Mouse (Mus musculus) hindbrain, embryonic 15.5 days (tissue): ENCODE data around the gene Rasgrp3. TPM values are rescaled to one million over a fixed set of nuclear protein-coding genes. Genes with fewer than 3 reads are reported as not detected.

Source experiments
- ATAC-seq: fragments of 200-750 bp; cut with Nextera tagmentation; 2 replicates; pipeline ENCODE4 v1.8.0; 2017; ENCODE audit warnings: low read depth, moderate number of reproducible peaks, moderate TSS enrichment; ENCODE audit not compliant: low FRiP score
- H3K27ac ChIP-seq: fragments of 300-500 bp; sonication (generic); replicated peaks from 2 replicates; pipeline ENCODE4 v1.5.1; 2015; ENCODE audit warnings: mild to moderate bottlenecking, inconsistent platforms
- H3K27me3 ChIP-seq: fragments of 300-500 bp; sonication (generic); 2 replicates; pipeline ENCODE4 v1.6.1; 2015; ENCODE audit warnings: control low read depth, inconsistent platforms
- H3K36me3 ChIP-seq: fragments of 300-500 bp; sonication (generic); 2 replicates; pipeline ENCODE4 v1.6.1; 2015; ENCODE audit warnings: control low read depth, inconsistent platforms
- H3K4me1 ChIP-seq: fragments of 300-500 bp; sonication (generic); replicated peaks from 2 replicates; pipeline ENCODE4 v1.6.1; 2015; ENCODE audit warnings: control low read depth, inconsistent platforms
- H3K4me2 ChIP-seq: fragments of 300-500 bp; sonication (generic); 2 replicates; pipeline ENCODE4 v1.6.1; 2015; ENCODE audit warnings: moderate library complexity, mild to moderate bottlenecking, inconsistent platforms
- H3K4me3 ChIP-seq: fragments of 300-500 bp; sonication (generic); 2 replicates; pipeline ENCODE4 v1.5.1; 2015; ENCODE audit warnings: mild to moderate bottlenecking, inconsistent platforms
- H3K9ac ChIP-seq: fragments of 300-500 bp; sonication (generic); 2 replicates; pipeline ENCODE4 v1.6.1; 2015; ENCODE audit warnings: inconsistent platforms
- H3K9me3 ChIP-seq: fragments of 300-500 bp; sonication (generic); 2 replicates; pipeline ENCODE4 v1.6.1; 2016; ENCODE audit warnings: control low read depth, inconsistent platforms
- WGBS: fragments of 180-500 bp; shearing (Covaris S2); methylation state at CpG from one replicate; pipeline ENCODE4 v1.1.7; 2015; 5-methylcytosine and 5-hydroxymethylcytosine counted together
- polyA plus RNA-seq: library from polyadenylated mRNA; unstranded; fragments of >200 nt; fragmentation: Nextera tagmentation; extraction: Ambion mirVana; gene quantifications from 2 replicates; pipeline ENCODE4 v1.2.1, GENCODE M21; 2015

The Rasgrp3 gene
- polyA plus RNA-seq, 1 experiment from 2014 or later: 5.2 TPM

- H3K4me2 ChIP-seq: no peak overlapping the region
- H3K4me3 ChIP-seq: no peak overlapping the region
- H3K9me3 ChIP-seq: no peaks in the 10 kb centered on the region
- H3K4me1 ChIP-seq: no peaks in the 10 kb centered on the region
- no peaks in the 10 kb centered on the region for H3K27me3 ChIP-seq
- H3K27ac ChIP-seq: no peak overlapping the region
- ATAC-seq: no peak
- no peak overlapping the region for H3K9ac ChIP-seq
- H3K36me3 ChIP-seq: no peaks in the 10 kb centered on the region
- 77% methylated on average over 10 of the region's 10 CpGs for WGBS
Observed at GRCm38 (mm10) chr17:75506708-75507641, 71.3 kb downstream of the Rasgrp3 start.

- Histone ChIP-seq H3K27me3 (no peaks in the 10 kb centered on the region), H3K9me3 (no peaks in the 10 kb centered on the region), H3K4me2 (no peak overlapping the region), H3K36me3 (no peaks in the 10 kb centered on the region), H3K27ac (no peak overlapping the region), H3K4me1 (no peaks in the 10 kb centered on the region), H3K9ac (no peak overlapping the region), H3K4me3 (no peak overlapping the region)
- 86% methylated on average over 5 of the region's 5 CpGs for WGBS
- no peak for ATAC-seq
Observed at GRCm38 (mm10) chr17:75509257-75509656, 73.6 kb downstream of the Rasgrp3 start.

GRCm38 (mm10) chr17:75516591-75516990 is 80.9 kb downstream of the Rasgrp3 start:
- Histone ChIP-seq H3K4me2 (no peak overlapping the region), H3K4me3 (no peak overlapping the region), H3K27ac (no peak overlapping the region), H3K9me3 (no peaks in the 10 kb centered on the region), H3K36me3 (no peaks in the 10 kb centered on the region), H3K27me3 (no peaks in the 10 kb centered on the region), H3K9ac (no peak overlapping the region), H3K4me1 (no peaks in the 10 kb centered on the region)
- WGBS: 66% methylated on average over 4 of the region's 4 CpGs
- no peak for ATAC-seq

- Histone ChIP-seq H3K9me3 (no peaks in the 10 kb centered on the region), H3K36me3 (no peaks in the 10 kb centered on the region), H3K9ac (no peak overlapping the region), H3K4me2 (no peak overlapping the region), H3K27ac (no peak overlapping the region), H3K4me3 (no peak overlapping the region), H3K4me1 (0 out of 2 replicates have a peak, but pooled peaks cover 3% of the 10 kb centered on the region), H3K27me3 (no peaks in the 10 kb centered on the region)
- 71% methylated on average over 8 of the region's 8 CpGs for WGBS
- no peak for ATAC-seq
Observed at GRCm38 (mm10) chr17:75518181-75518901, 82.6 kb downstream of the Rasgrp3 start.

GRCm38 (mm10) chr17:75519239-75519900 is 83.7 kb downstream of the Rasgrp3 start:
- WGBS: 85% methylated on average over 8 of the region's 8 CpGs
- no peaks in the 10 kb centered on the region for H3K27me3 ChIP-seq
- H3K9me3 ChIP-seq: no peaks in the 10 kb centered on the region
- H3K36me3 ChIP-seq: no peaks in the 10 kb centered on the region
- H3K4me1 ChIP-seq: 0 out of 2 replicates have a peak, but pooled peaks cover 3% of the 10 kb centered on the region
- H3K9ac ChIP-seq: no peak overlapping the region
- H3K4me2 ChIP-seq: no peak overlapping the region
- no peak for ATAC-seq
- no peak overlapping the region for H3K4me3 ChIP-seq
- no peak overlapping the region for H3K27ac ChIP-seq

GRCm38 (mm10) chr17:75521236-75521842 is 85.6 kb downstream of the Rasgrp3 start:
- Histone ChIP-seq H3K4me1 (0 out of 2 replicates have a peak, but pooled peaks cover 3% of the 10 kb centered on the region), H3K9me3 (no peaks in the 10 kb centered on the region), H3K27me3 (no peaks in the 10 kb centered on the region), H3K9ac (no peak overlapping the region), H3K36me3 (no peaks in the 10 kb centered on the region), H3K4me3 (no peak overlapping the region), H3K27ac (no peak overlapping the region), H3K4me2 (no peak overlapping the region)
- WGBS: 14% methylated on average over 6 of the region's 6 CpGs
- no peak for ATAC-seq

GRCm38 (mm10) chr17:75522347-75523065 is 86.8 kb downstream of the Rasgrp3 start:
- Histone ChIP-seq H3K36me3 (no peaks in the 10 kb centered on the region), H3K27ac (no peak overlapping the region), H3K4me2 (no peak overlapping the region), H3K4me3 (no peak overlapping the region), H3K9ac (no peak overlapping the region), H3K9me3 (no peaks in the 10 kb centered on the region), H3K4me1 (0 out of 2 replicates have a peak, but pooled peaks cover 3% of the 10 kb centered on the region), H3K27me3 (no peaks in the 10 kb centered on the region)
- peak; percentile 63 for ATAC-seq
- 27% methylated on average over 9 of the region's 9 CpGs for WGBS

- Histone ChIP-seq H3K27me3 (no peaks in the 10 kb centered on the region), H3K9me3 (no peaks in the 10 kb centered on the region), H3K27ac (no peak overlapping the region), H3K36me3 (no peaks in the 10 kb centered on the region), H3K9ac (no peak overlapping the region), H3K4me3 (no peak overlapping the region), H3K4me2 (no peak overlapping the region), H3K4me1 (0 out of 2 replicates have a peak, but pooled peaks cover 3% of the 10 kb centered on the region)
- ATAC-seq: no peak
- 79% methylated on average over 3 of the region's 3 CpGs for WGBS
Observed at GRCm38 (mm10) chr17:75523812-75524211, 88.1 kb downstream of the Rasgrp3 start.

- Histone ChIP-seq H3K4me3 (no peak overlapping the region), H3K27me3 (no peaks in the 10 kb centered on the region), H3K4me2 (no peak overlapping the region), H3K27ac (no peak overlapping the region), H3K4me1 (0 out of 2 replicates have a peak, but pooled peaks cover 3% of the 10 kb centered on the region), H3K36me3 (no peaks in the 10 kb centered on the region), H3K9me3 (no peaks in the 10 kb centered on the region), H3K9ac (no peak overlapping the region)
- WGBS: 95% methylated on average over 1 of the region's 1 CpGs
- no peak for ATAC-seq
Observed at GRCm38 (mm10) chr17:75526411-75526810, 90.7 kb downstream of the Rasgrp3 start.

GRCm38 (mm10) chr17:75529222-75529935 is 93.7 kb downstream of the Rasgrp3 start:
- H3K9ac ChIP-seq: no peak overlapping the region
- no peak overlapping the region for H3K27ac ChIP-seq
- H3K4me3 ChIP-seq: no peak overlapping the region
- no peak for ATAC-seq
- H3K4me2 ChIP-seq: no peak overlapping the region
- H3K9me3 ChIP-seq: no peaks in the 10 kb centered on the region
- WGBS: 91% methylated on average over 14 of the region's 14 CpGs
- no peaks in the 10 kb centered on the region for H3K4me1 ChIP-seq
- no peaks in the 10 kb centered on the region for H3K36me3 ChIP-seq
- H3K27me3 ChIP-seq: no peaks in the 10 kb centered on the region
